Mouse (Mus musculus) cortical plate, adult 2 months (tissue): ENCODE measurements around the gene Onecut3.
A peak's percentile ranks its signal among the peaks of the same experiment; 100 is the strongest.

Experiments used
- CTCF ChIP-seq: fragments of 200-500 bp; IDR thresholded peaks from 2 replicates; pipeline ENCODE4 v1.5.1; 2011; ENCODE audit warnings: mild to moderate bottlenecking, control low read depth, low read length; ENCODE audit not compliant: insufficient read depth; ENCODE audit errors: extremely low read depth
- POLR2A ChIP-seq: fragments of 200-500 bp; IDR thresholded peaks from 2 replicates; pipeline ENCODE4 v1.6.1; 2011; ENCODE audit warnings: mild to moderate bottlenecking, low read length, control low read depth; ENCODE audit not compliant: insufficient read depth; ENCODE audit errors: extremely low read depth

DNA sequence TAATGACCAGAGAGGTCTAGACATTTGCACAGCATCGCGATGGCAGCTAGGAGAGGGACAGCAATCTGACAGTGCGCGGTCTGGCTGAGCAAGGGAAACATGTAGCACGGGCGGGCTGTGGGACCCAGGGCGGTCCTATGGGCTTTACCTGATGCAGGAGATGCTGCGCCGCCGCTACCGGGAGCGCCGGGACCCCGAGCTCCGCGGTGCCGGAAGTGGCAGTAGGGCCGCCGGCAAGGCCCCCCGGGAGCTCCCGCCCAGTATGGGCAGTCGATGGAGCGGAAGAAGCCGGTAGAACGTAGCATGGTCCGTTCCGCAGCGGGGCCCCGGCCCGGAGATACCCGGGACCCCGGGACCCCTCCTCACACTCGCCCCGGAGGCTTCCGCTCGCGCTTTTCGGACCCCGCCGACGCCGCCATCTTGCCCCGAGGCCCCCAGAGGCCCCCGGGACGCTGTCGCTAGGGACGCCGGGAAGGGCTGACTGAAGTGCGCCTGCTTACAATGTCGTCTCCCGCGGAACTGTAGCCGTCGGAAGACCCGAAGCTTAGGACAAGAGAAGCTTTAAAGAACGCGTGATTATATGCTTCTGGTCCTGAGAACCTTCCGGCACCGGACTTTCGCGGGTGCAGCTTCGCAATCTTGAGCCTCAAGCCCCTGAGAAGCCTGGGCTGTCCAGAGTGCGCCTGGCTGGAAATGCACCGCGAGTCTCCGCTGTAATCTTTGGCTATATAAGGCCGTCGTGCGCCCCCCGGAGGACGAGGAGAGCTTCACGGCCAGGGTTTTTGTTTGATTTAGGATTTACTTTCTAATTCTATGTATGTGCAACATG lies 66.7 kb downstream of the Onecut3 start, which contains the start of gene Rexo1:
- TF ChIP-seq POLR2A: peak; percentile 86
- TF ChIP-seq CTCF: peak; percentile 65
